Mouse (Mus musculus) NIH3T3 (cell line): ENCODE data around the gene Kti12.
A peak's percentile ranks its signal among the peaks of the same experiment; 100 is the strongest.

Source experiments
- DNase-seq: peaks from one replicate; pipeline ENCODE4 v3.0.0-alpha.2; 2012; ENCODE audit warnings: low read depth

Gene Kti12

GRCm38 (mm10) chr4:108869730-108870374 lies 22.3 kb downstream of the Kti12 start:
- DNase-seq, result peak; percentile 97

GRCm38 (mm10) chr4:108873746-108874145 lies 26.2 kb downstream of the Kti12 start:
- no peak for DNase-seq

- no peak for DNase-seq
Measured at GRCm38 (mm10) chr4:108877901-108878300, 30.3 kb downstream of the Kti12 start.

GRCm38 (mm10) chr4:108878963-108879822 lies 31.6 kb downstream of the Kti12 start, which contains the start of gene Rab3b:
Gene Rab3b, plus strand, starts transcription at chr4:108879063.
- DNase-seq, result no peak

- DNase-seq, result no peak
Measured at GRCm38 (mm10) chr4:108883815-108884214, 36.2 kb downstream of the Kti12 start.

- DNase-seq, result peak; percentile 88
Measured at GRCm38 (mm10) chr4:108887456-108887855, 39.9 kb downstream of the Kti12 start.

GRCm38 (mm10) chr4:108890876-108891275 lies 43.3 kb downstream of the Kti12 start:
- no peak for DNase-seq
